Mouse (Mus musculus) thymus, adult 2 months (tissue): ENCODE data around the gene Sele.

Source experiments
- CTCF ChIP-seq: fragments of 200-500 bp; IDR thresholded peaks from 2 replicates; pipeline ENCODE4 v1.5.1; 2012; ENCODE audit warnings: mild to moderate bottlenecking, control low read depth, low read length, moderate library complexity, borderline replicate concordance; ENCODE audit not compliant: control insufficient read depth, poor library complexity, insufficient read depth; ENCODE audit errors: extremely low read depth
- POLR2A ChIP-seq: fragments of 200-500 bp; IDR thresholded peaks from 2 replicates; pipeline ENCODE4 v1.6.1; 2012; ENCODE audit warnings: mild to moderate bottlenecking, low read length, control low read depth, moderate library complexity; ENCODE audit not compliant: control insufficient read depth, poor library complexity, insufficient read depth; ENCODE audit errors: extremely low read depth

GRCm38 (mm10) chr1:164077031-164077430, 29.0 kb downstream of the Sele start:
- TF ChIP-seq CTCF (no peak), POLR2A (no peak)
